In the genomic region with DNA sequence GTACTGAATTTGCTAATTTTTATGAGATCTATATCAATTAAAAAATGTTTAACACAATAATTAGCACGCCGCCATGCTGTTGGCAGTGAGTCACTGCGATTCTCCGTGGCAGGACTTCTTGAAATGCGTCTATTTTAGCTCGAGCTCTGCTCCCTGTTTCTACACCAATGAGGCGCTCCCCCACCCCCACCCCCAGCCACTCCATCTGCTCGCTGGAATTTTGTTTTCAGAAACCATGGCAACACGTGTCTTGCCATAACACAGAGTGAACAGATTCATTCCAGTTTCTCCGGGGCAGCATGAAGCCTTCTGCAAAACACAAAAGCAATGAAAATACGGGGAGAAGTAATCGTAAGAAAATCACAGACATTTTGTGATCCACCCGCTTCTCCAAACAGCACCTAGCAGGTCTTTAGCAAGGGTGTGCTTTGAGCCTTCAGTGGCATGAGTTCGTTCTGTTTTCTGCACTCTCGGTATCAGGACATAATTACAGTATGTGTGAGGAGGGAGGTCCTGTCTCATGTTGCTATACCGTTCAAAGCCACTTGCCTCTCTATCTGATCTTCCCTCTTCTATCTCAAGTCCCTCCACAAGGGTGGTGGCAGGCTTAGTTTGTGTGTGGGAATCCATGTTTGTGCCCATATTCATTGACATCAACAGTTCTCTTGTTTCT, we compare ENCODE assay signal across 9 mouse cellular contexts. TPM values are rescaled to one million over a fixed set of nuclear protein-coding genes. Genes with fewer than 3 reads are reported as not detected.
DNase-seq lines count a peak whose midpoint lies in the region; ATAC-seq and TF ChIP-seq lines count a peak whose summit lies in the region.
"Had no signal": no experiment of that assay in that cellular context is flagged by ENCODE, and none has a peak within 500 bp of the region (broad histone marks: within the 10 kb centered on the region; RNA-seq: fewer than 3 reads in every experiment).

No protein-coding gene starts in this region.

- no peak overlapping the region for H3K27ac ChIP-seq in embryonic facial prominence, embryonic 12.5 days
- H3K27ac ChIP-seq in hindbrain, embryonic 14.5 days, result peak overlapping the region; percentile 74
- H3K27ac ChIP-seq in olfactory bulb, adult 2 months (ENCODE audit: insufficient read depth, low read depth, low read length), result peak overlapping the region; percentile 63

- H3K27me3 ChIP-seq in embryonic facial prominence, embryonic 12.5 days, result no peaks in the 10 kb centered on the region
- no peaks in the 10 kb centered on the region for H3K27me3 ChIP-seq in hindbrain, embryonic 14.5 days (ENCODE audit: control insufficient read depth, insufficient read depth, low read length)

- TF ChIP-seq CTCF in olfactory bulb, adult 2 months (IDR thresholded peaks at IDR 0.05; ENCODE audit: insufficient read depth, low read depth, low read length), result no peak

- peak; percentile 19 for DNase-seq in kidney, postnatal 14 days
- DNase-seq in kidney, postnatal 25 days, result no peak
- DNase-seq in hindbrain, embryonic 14.5 days (ENCODE audit: low spot score), result peak; percentile 73
- peak; percentile 27 for DNase-seq in left cerebral cortex, postnatal 4 days
- no peak for DNase-seq in spleen, postnatal 4 days (ENCODE audit: low spot score in 2 of 2)
- no peak for DNase-seq in urinary bladder, postnatal 36 days (ENCODE audit: low spot score in 2 of 2)

- H3K36me3 ChIP-seq in embryonic facial prominence, embryonic 12.5 days, result no peaks in the 10 kb centered on the region
- no peaks in the 10 kb centered on the region for H3K36me3 ChIP-seq in hindbrain, embryonic 14.5 days (replicated peaks; ENCODE audit: control insufficient read depth, insufficient read depth)

- no peaks in the 10 kb centered on the region for H3K9me3 ChIP-seq in embryonic facial prominence, embryonic 12.5 days
- H3K9me3 ChIP-seq in hindbrain, embryonic 14.5 days (ENCODE audit: control insufficient read depth, low read length), result no peaks in the 10 kb centered on the region

- H3K9ac ChIP-seq in embryonic facial prominence, embryonic 12.5 days, result no peak overlapping the region
- H3K9ac ChIP-seq in hindbrain, embryonic 14.5 days, result peak overlapping the region; percentile 22; the same call in 1 of the 2 replicates

- H3K4me2 ChIP-seq in embryonic facial prominence, embryonic 12.5 days (replicated peaks), result peak overlapping the region; percentile 39
- H3K4me2 ChIP-seq in hindbrain, embryonic 14.5 days (replicated peaks), result peak overlapping the region; percentile 52

- intact Hi-C loops in left cerebral cortex, postnatal 4 days (cut with DNase I), result no loop called here

- peaks cover 10% of the 10 kb centered on the region for H3K4me1 ChIP-seq in embryonic facial prominence, embryonic 12.5 days
- peaks cover 7% of the 10 kb centered on the region for H3K4me1 ChIP-seq in hindbrain, embryonic 14.5 days (replicated peaks; ENCODE audit: control insufficient read depth, insufficient read depth, low read length)
- peaks cover 12% of the 10 kb centered on the region for H3K4me1 ChIP-seq in olfactory bulb, adult 2 months (ENCODE audit: control insufficient read depth, insufficient read depth, low read length)

- ATAC-seq in embryonic facial prominence, embryonic 12.5 days (ENCODE audit: insufficient number of reproducible peaks, insufficient read depth, low FRiP score, low TSS enrichment), result 0 out of 2 replicates have a peak, but pooled peaks have one; percentile 56
- ATAC-seq in hindbrain, embryonic 14.5 days (ENCODE audit: low FRiP score), result peak; percentile 86

- 17% methylated on average over 16 of the region's 16 CpGs for WGBS in embryonic facial prominence, embryonic 12.5 days
- 18% methylated on average over 16 of the region's 16 CpGs for WGBS in hindbrain, embryonic 14.5 days
- WGBS in olfactory bulb, adult 2 months, result 5% methylated on average over 16 of the region's 16 CpGs

- peak overlapping the region; percentile 11; the same call in 1 of the 2 replicates for H3K4me3 ChIP-seq in embryonic facial prominence, embryonic 12.5 days
- H3K4me3 ChIP-seq in hindbrain, embryonic 14.5 days (replicated peaks; ENCODE audit: low read length), result peak overlapping the region; percentile 20; the same call in 1 of the 2 replicates
- H3K4me3 ChIP-seq in olfactory bulb, adult 2 months (ENCODE audit: insufficient read depth, low read depth, low read length), result no peak overlapping the region

- no peak for TF ChIP-seq POLR2A in olfactory bulb, adult 2 months (IDR thresholded peaks at IDR 0.05; ENCODE audit: insufficient read depth, low read depth, low read length)

RNA-seq across cellular contexts. Expression of a gene that starts 34.1 kb away (rescaled TPM):
- 1.7 and 2.5 TPM in 2 replicates for polyA plus RNA-seq in embryonic facial prominence, embryonic 12.5 days (2016; fragmentation: Nextera tagmentation; extraction: Ambion mirVana)
- polyA plus RNA-seq in hindbrain, embryonic 14.5 days (2014; fragmentation: Nextera tagmentation; extraction: Ambion mirVana), result 7.2 and 11.6 TPM in 2 replicates
- total RNA-seq in left cerebral cortex, postnatal 4 days (2021), result 100 to 1,000 TPM; 157 to 163 TPM
- not detected in 2 replicates for polyA plus RNA-seq in olfactory bulb, adult 2 months (2012; ENCODE audit: insufficient read depth, insufficient read length, low replicate concordance, missing spikeins)
- polyA plus RNA-seq: liver, embryonic 16.5 days had no signal

RNA-seq across cellular contexts. Expression of a gene that starts 41.7 kb away (rescaled TPM):
- polyA plus RNA-seq in embryonic facial prominence, embryonic 12.5 days (2016; fragmentation: Nextera tagmentation; extraction: Ambion mirVana), result 283 and 304 TPM in 2 replicates
- polyA plus RNA-seq in hindbrain, embryonic 14.5 days (2014; fragmentation: Nextera tagmentation; extraction: Ambion mirVana), result 52.4 and 52.6 TPM in 2 replicates
- 1 to 10 TPM; 7.7 to 9.4 TPM for total RNA-seq in left cerebral cortex, postnatal 4 days (2021)
- polyA plus RNA-seq in olfactory bulb, adult 2 months (2012; ENCODE audit: insufficient read depth, insufficient read length, low replicate concordance, missing spikeins), result not detected in 2 replicates

RNA-seq across cellular contexts. Expression of a gene that starts 48.1 kb away (rescaled TPM):
- 25.2 and 30.9 TPM in 2 replicates for polyA plus RNA-seq in embryonic facial prominence, embryonic 12.5 days (2016; fragmentation: Nextera tagmentation; extraction: Ambion mirVana)
- 27.2 and 28.3 TPM in 2 replicates for polyA plus RNA-seq in hindbrain, embryonic 14.5 days (2014; fragmentation: Nextera tagmentation; extraction: Ambion mirVana)
- 10 to 100 TPM; 20.5 to 23.1 TPM for total RNA-seq in left cerebral cortex, postnatal 4 days (2021)
- not detected in 2 replicates for polyA plus RNA-seq in olfactory bulb, adult 2 months (2012; ENCODE audit: insufficient read depth, insufficient read length, low replicate concordance, missing spikeins)

Comparison
In these comparisons a context has a peak if more than half of its experiments do, and no peak if none do; other contexts are left out.
1. DNase-seq: peak in kidney, postnatal 14 days (single experiment), hindbrain, embryonic 14.5 days (single experiment) and left cerebral cortex, postnatal 4 days (single experiment); none in kidney, postnatal 25 days (0 of 2), spleen, postnatal 4 days (0 of 2) and urinary bladder, postnatal 36 days (0 of 2).
2. RNA of a gene that starts 41.7 kb away (polyA plus RNA-seq): 283 to 304 TPM in embryonic facial prominence, embryonic 12.5 days and 52.4 to 52.6 TPM in hindbrain, embryonic 14.5 days; not detected in olfactory bulb, adult 2 months; every median in the first group is over 10 times any median in the second.